Comparison of ENCODE assay signal across 8 mouse cellular contexts in the genomic region with DNA sequence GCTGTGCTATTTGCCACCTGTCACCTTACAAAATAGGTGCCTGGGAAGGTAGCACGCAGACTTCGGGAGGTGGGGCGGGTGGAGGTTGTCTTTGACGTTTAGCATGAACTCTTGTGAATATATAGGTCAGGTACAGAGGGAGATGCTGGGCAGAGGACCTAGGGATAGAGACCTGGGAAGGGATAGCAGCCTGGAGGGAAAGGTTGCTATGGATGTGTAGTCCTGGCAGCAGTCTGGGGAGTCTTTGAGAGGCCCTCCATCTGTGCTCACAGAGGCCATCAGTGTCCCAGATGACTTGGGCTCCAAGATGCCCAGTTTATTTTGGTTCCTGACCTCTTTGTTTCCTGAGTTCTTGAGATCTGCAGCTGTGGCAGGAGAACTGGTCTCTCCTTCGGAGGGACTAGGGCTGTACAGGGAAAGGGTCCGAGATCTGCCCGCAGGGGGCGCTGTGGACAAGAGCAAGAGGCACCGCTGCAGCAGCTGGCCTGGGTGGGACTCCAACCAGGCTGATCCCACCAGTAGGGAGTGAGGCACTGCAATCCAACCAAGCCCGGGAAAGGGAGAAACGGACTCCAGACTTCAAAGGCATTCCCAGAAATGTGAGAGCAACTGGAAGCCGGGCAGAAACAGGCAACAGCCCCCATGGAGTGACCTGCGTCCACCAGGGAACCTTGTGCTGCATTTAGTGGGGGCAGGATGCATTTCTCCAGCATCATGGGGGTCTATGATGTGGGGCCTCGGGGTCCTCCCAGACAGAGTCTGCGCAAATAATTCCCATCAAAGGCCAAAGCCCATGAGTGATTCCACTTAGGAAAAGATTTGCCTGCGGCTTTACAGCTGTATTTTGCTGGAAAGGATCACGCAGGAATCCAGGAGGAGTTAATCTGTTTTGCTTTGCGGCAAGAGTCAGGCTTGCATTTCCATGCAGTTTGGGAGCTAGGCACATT.
DNase-seq lines count a peak whose midpoint lies in the region; ATAC-seq lines count a peak whose summit lies in the region.

No protein-coding gene starts in this region.

- no peak overlapping the region for H3K4me3 ChIP-seq in forebrain, embryonic 16.5 days (replicated peaks; ENCODE audit: low read length)
- no peak overlapping the region for H3K4me3 ChIP-seq in hindbrain, embryonic 12.5 days

- no peak overlapping the region for H3K27ac ChIP-seq in forebrain, embryonic 16.5 days (ENCODE audit: low read length)
- H3K27ac ChIP-seq in hindbrain, embryonic 12.5 days, result 0 out of 2 replicates have a peak overlapping the region, but pooled peaks have one; percentile 36

- H3K9ac ChIP-seq in forebrain, embryonic 16.5 days (replicated peaks; ENCODE audit: low read depth, low read length), result no peak overlapping the region
- H3K9ac ChIP-seq in hindbrain, embryonic 12.5 days, result no peak overlapping the region

- ATAC-seq in forebrain, embryonic 16.5 days, result peak; percentile 93
- peak; percentile 84 for ATAC-seq in hindbrain, embryonic 12.5 days (ENCODE audit: low FRiP score)
- ATAC-seq in megakaryocyte, adult 5-6 weeks (ENCODE audit: poor library complexity, severe bottlenecking), result peak; percentile 70

- H3K4me1 ChIP-seq in forebrain, embryonic 16.5 days (replicated peaks; ENCODE audit: control insufficient read depth, insufficient read depth, low read length), result 0 out of 2 replicates have a peak, but pooled peaks cover 2% of the 10 kb centered on the region
- H3K4me1 ChIP-seq in hindbrain, embryonic 12.5 days, result peaks cover 6% of the 10 kb centered on the region

- no peaks in the 10 kb centered on the region for H3K27me3 ChIP-seq in forebrain, embryonic 16.5 days (replicated peaks; ENCODE audit: control insufficient read depth, insufficient read depth, low read length)
- peaks cover 18% of the 10 kb centered on the region for H3K27me3 ChIP-seq in hindbrain, embryonic 12.5 days

- 27% methylated on average over 18 of the region's 18 CpGs for WGBS in forebrain, embryonic 16.5 days
- 28% methylated on average over 18 of the region's 18 CpGs for WGBS in hindbrain, embryonic 12.5 days

- peaks cover 4% of the 10 kb centered on the region; the same call in 1 of the 2 replicates for H3K9me3 ChIP-seq in forebrain, embryonic 16.5 days (ENCODE audit: control insufficient read depth, low read length)
- H3K9me3 ChIP-seq in hindbrain, embryonic 12.5 days (replicated peaks), result no peaks in the 10 kb centered on the region

- no peaks in the 10 kb centered on the region for H3K36me3 ChIP-seq in forebrain, embryonic 16.5 days (ENCODE audit: control insufficient read depth, insufficient read depth)
- no peaks in the 10 kb centered on the region for H3K36me3 ChIP-seq in hindbrain, embryonic 12.5 days

- DNase-seq in ES-CJ7 (ENCODE audit: low read depth, low spot score), result peak; percentile 84
- DNase-seq in c-Kit-positive CD71-positive TER-119-positive erythroid progenitor cells, embryonic 14.5 days (ENCODE audit: low spot score), result peak; percentile 6
- peak; percentile 46 to 59 for DNase-seq in layer of hippocampus, postnatal 36 days
- peak; percentile 92 for DNase-seq in right cerebral cortex, postnatal 14 days
- DNase-seq in urinary bladder, postnatal 14 days (ENCODE audit: low spot score), result peak; percentile 91

- no peak overlapping the region for H3K4me2 ChIP-seq in forebrain, embryonic 16.5 days (ENCODE audit: low read length)
- peak overlapping the region; percentile 6; the same call in 1 of the 2 replicates for H3K4me2 ChIP-seq in hindbrain, embryonic 12.5 days (replicated peaks)

Comparison
In these comparisons a context has a peak if more than half of its experiments do, and no peak if none do; other contexts are left out.
1. DNase-seq: peak in every context shown above with its lines; median percentile 92 in right cerebral cortex, postnatal 14 days; 91 in urinary bladder, postnatal 14 days; 84 in ES-CJ7; 52 in layer of hippocampus, postnatal 36 days; 6 in c-Kit-positive CD71-positive TER-119-positive erythroid progenitor cells, embryonic 14.5 days.